Mouse (Mus musculus) CD4-positive, CD25-positive, alpha-beta regulatory T cell, adult 2 months (primary cell): ENCODE data around the gene Sectm1a.
"Not testable (repeated sequence)": the region's sequence is repeated elsewhere in the genome, so short reads cannot be mapped to it uniquely, and the experiment has no call there.

Experiments
- DNase-seq: peaks from one replicate; pipeline ENCODE4 v3.0.0-alpha.2; 2012; ENCODE audit warnings: low read depth, low spot score

The Sectm1a gene

DNA sequence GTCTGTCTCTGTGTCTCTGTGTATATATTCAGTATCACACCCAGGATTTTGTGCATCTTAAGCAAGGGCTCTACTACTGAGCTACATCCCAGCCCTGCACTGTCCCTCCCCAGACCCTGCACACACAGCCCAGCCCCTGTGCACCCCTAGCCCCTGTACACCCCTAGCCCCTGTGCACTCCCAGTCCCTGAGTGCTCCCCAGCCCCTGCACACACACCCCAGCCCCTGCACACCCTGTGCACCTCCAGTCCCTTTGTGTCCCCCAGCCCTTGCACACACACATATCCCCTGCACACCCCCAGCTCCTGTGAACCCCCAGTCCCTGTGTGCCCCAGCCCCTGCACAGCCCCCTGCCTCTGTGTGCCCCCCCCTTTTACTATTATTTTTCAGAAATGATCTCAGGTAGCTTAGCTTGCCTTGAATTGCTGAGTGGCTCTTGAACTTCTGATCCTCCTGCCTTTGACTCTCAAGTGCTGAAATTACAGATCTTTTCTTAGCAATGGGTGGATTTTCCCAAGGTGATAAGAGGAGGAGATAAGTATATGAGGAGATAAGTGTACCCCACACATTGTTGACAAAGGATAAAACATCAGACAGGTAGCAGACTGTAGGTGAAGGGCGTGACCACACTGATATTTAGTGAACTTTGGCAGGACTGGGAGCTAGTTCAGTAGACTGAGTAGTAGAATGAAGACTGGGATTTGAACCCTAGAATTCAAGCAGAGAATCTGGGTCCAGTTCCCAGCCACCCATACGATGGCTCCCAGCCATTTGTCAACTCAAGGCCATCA, 8.9 kb upstream of the Sectm1a start:
- no peak for DNase-seq

DNA sequence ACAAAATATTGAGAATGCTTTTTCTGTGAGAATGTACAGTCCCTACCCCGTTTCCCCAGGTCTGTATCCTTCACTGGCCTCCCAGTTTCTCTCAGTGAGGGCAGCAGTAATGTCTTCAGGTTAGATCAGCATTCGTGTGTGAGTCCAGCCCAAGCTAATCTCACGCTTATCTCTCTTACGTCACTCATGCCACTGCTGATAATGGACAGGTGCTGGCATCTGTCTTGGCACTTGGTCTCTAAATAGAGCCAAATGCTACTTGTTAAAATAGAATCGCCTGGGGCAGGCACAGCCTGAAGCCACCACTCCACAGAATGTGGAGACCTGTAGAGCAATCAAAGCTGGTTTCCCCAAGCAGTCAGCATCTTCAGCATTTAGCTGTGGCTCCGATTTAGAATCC, 8.0 kb upstream of the Sectm1a start:
- DNase-seq = no peak

DNA sequence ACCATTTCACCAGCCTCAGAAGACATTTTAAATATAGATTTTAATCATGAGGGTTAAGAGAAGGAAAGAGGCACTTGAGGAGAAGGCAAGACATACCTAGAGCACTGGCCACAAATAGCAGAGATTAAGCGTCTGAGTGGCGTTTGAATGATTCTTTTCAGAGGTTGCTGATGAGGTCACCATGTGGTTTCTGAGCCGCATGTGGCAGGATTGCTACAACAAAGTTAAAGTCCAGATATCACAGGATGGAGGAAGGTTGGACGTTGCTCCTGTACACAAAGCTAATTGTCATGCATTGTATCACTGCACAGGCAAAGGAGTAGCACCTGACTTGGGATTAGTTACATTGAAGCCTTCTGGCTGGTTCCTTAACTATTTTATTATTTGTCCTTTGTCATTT, 5.3 kb upstream of the Sectm1a start:
- DNase-seq = no peak

DNA sequence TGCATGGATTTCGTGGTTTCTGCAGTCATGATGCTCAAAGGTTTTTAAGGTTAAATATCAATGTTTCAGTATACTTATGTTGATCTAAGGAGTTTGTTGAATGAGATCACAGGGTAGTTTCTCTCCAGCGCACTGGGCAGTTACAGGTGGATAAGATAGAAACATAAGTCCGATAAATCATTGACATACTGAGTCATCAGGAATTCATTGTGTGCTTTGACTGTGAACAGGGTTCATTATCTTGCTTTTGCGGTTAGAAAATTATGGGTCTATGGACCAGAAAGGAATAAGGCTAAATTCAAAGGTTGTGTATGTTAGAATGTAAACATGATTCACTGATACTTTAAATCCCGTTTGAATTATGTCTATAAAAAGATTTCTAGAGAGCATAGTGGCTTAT, 4.2 kb upstream of the Sectm1a start:
- DNase-seq = no peak

DNA sequence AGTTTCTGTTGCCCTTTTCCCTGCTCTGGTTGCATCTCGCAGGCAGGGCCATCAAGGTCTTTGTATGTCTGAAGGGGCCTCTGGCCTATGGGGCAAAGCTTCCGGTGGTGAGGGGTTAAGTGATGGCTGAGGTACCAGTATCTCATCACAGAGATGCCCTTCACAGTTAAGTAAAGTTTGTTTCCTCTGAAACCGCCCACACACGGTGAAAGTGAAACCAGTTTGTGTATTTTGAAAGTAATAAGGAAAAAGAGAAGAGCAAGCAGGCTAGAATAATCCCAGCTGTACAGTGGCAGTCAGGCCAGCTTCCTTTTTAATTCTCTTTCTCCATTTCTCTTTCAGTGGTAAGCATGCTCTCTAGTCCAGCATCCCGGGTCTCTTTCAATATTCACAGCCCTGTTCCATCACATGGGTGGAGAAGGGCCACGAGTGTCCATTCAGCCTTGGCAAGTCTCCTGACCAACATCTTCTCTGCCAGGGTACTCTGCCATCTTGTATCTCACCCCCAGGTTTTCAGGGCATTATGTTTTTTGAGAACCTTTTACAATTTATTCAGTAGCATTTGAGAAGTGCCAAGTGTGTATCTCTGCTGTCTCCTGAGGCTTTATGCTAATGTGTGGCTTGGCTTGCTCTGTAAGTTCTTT, 2.0 kb upstream of the Sectm1a start:
- DNase-seq = peak; percentile 85

DNA sequence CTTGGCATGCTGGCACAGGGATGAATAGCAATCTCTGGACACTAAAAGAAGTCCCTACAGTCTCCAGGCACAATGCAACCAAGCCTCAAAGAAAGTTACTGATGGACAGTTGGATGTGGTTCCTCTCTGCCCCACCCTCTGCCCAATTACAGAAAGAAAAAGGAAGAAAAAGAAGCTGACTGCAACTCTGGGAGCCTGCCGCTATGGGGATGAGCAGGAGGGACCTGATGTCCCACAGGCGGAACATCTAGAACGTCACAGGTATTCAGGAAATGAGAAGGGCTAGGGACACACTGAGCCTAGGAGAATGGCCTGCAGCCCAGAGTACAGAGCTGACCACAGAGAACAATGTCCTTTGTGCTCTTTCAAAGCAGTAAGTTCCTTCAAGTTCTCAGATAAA, 1.2 kb upstream of the Sectm1a start:
- DNase-seq = no peak

DNA sequence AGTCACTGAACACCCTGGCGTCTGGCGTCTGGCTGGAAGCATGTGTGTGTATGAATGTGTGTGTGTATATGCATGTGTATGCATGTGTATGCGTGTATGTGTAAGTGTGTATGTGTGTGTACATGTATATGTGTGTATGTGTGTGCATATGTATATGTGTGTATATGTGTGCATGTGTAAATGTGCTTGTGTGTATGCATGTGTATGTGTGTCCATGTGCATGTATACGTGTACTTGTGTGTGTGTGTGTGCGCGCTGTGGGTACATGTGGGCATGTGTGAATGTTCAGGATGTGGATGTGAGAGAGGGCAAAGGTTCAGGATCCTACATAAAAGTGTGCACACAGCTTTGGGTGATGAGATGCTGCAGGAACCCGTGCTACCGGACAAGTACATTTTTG, 690 bp downstream of the Sectm1a start:
- no peak for DNase-seq

DNA sequence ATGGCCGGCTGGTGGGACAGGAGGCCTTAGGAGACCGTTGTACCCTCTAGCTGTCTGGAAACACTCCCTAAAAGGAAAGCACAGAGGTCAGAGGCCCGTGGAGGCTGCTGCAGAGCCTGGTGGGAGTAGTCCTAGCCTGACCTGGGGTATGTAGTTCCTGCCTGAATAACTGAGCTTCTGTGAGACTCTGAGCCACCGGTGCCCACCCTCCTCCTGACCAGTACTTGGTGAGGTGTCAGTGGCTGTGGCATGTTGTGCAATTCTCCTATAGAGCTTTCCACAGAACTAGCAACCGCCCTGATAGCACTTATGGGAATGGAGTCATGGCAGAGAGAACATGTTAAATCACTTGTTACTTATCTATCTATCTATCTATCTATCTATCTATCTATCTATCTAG, 5.4 kb downstream of the Sectm1a start:
- no peak for DNase-seq

DNA sequence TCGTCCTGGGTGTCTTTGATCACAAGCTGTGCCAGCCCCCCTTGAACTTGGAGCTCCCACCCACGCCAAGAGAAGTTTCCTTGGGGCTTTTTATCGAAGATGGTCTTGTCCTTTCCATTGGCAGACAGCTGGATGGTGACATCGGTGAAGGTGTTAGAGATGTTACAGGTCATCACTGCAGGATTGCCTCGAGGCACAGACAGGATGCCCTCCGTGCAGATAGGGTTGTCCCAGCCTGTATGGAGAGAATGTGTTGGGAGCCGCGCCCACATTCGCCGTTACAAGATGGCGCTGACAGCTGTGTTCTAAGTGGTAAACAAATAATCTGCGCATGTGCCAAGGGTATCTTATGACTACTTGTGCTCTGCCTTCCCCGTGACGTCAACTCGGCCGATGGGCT, 11.4 kb downstream of the Sectm1a start:
- not testable (repeated sequence) for DNase-seq

DNA sequence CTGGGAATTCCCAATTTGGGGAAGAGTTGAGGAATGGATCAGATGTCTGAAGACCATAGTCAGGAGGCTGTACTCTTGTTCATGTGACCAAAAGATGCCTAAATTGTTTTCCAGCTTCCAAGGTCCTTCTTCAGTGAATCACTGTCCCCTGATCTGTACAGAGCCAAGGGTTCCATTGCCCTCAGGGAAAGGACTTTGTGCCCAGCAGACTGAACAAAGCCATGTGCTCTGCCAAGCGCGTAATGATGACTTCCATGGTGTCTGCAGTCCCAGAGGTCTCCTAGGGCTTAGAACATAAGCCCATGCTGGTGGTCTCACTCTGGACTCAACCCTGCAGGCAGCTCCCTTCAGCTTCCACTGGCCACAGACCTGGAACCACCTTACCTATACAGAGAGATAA, 13.1 kb downstream of the Sectm1a start:
- no peak for DNase-seq

DNA sequence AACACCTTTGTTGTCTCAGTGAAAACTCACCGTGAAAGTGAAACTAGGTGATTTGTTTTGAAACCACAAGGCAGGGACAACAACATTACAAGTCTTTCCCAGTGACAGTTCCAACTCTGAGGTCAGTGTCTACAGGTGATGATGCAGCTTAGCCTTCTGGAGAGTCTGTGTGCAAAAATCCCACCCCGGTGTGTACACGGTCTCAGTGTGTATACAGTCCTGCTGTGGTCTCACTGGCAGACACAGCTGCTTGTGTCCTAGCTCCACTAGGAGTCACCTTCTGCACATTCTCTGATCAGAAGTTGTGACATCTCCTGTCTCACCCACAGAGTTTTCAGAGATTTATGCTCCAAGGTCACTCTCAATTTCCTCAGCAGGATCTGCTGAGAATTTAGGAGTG, 16.8 kb downstream of the Sectm1a start:
- DNase-seq = peak; percentile 64

DNA sequence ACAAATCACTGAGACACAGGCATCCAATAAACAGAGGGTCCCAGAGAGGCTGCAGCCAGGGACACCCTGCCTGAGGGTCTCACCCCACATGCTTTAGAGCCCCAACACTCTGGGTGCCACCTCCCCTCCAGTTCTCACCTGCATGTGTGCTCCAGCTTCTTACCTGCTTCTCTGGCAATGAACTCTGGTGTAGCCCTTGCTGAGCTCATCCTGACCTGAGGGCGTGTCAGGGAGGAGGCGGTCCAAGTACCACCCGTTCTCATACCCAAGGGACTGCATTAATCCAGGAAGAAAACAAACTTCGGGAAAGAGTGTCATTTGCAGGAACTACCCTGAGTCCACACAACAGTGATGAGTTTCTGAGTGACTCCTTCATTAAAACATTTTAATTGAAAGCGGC, 17.6 kb downstream of the Sectm1a start, which contains the start of gene Sectm1b:
Gene Sectm1b, minus strand, starts transcription at position 191 of the 400 bp plus-strand sequence.
- DNase-seq = no peak

DNA sequence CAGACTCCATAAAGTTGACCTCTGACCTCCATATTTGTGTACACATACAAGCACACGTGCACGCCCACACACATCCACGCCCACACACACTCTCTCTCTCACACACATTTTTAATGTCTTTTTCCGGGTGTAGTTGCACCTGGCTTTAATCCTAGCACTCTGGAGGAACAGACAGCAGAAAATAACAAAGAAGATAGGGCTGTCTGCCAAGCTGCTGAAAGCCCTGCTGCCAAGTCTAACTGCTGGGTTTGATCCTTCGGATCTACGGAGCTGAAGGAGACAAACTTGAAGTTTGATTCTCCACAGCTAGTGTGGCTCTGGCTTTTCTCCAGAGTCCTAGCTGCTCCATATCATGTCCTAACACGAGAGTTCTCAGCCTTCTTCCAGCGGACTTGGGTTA, 19.4 kb downstream of the Sectm1a start:
- DNase-seq = no peak

DNA sequence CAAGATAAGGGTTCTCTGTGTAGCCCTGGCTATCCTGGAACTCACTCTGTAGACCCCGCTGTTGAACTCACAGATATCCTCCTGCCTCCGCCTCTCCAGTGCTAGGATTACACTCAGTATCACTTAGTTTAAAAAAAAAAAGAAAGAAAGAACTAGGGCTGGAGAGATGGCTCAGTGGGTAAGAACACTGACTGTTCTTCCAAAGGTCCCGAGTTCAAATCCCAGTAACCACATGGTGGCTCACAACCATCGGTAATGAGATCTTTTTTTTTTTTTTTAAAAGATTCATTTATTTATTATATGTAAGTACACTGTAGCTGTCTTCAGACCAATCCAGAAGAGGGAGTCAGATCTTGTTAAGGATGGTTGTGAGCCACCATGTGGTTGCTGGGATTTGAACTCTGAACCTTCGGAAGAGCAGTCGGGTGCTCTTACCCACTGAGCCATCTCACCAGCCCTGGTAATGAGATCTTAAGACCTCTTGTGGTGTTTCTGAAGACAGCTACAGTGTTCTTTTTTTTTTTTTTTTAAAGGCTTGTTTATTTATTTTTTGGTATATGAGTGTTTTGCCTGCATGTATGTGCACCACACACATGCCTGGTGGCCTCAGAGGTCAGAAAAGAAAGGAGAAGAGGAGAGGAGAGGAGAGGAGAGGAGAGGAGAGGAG, 20.5 kb downstream of the Sectm1a start:
- DNase-seq = not testable (repeated sequence)

DNA sequence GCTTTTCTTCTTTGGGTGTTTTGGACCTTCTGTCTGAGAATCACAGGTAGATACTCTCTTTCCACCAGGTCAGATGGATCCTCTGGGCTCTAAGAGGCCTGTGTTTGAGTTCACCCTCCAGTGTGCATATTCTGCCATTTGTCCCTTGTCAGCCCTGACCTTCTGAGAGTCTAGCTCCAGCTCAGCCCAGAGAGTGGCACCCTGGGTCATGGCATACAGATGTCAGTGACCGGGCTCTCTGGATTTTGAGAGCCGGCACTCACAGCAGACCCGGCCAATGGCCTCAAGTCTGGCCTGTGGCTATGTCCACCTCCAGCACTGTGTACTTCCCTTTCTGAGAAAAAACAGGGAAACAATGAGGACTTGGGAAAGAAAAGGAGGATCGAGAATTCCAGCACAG, 21.5 kb downstream of the Sectm1a start:
- no peak for DNase-seq

DNA sequence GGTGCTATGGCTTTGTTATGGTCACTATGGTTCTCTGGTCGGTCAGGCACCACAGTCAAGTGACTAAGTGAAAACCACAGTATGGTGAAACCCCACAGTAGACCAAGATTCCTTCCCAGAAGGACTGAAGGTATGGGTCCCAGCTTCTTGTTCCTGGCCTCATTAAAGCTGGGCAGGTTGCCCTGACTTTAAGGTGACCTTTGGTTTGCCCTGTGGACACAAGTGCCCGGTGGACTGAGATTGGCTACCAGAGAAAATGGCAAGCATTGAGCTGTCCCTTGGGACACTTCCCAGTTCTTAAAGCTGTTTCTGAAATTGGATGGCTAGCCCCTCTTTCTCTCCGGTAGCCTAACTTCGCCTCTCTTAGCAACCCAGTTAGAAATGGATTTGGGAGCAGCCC, 22.1 kb downstream of the Sectm1a start:
- no peak for DNase-seq

DNA sequence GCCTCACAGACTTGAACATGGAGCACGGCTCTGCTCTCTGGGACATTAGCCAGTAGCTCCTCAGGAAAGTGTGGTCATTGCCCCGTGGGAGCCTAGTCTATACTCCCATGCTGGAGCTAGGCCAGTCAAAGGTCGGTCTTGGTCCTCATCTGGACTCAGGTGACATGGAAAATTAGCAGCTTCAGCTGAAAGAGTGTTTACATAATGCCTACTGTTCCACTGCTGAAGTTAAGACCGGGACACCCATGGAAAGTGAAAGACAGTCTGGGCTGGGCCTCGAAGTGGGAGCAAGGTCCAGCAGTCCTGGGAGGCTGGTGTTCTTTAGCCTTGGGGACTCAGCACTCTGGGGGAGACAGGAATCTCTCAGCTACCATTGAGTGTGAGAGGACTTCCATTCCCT, 22.9 kb downstream of the Sectm1a start:
- DNase-seq = no peak

DNA sequence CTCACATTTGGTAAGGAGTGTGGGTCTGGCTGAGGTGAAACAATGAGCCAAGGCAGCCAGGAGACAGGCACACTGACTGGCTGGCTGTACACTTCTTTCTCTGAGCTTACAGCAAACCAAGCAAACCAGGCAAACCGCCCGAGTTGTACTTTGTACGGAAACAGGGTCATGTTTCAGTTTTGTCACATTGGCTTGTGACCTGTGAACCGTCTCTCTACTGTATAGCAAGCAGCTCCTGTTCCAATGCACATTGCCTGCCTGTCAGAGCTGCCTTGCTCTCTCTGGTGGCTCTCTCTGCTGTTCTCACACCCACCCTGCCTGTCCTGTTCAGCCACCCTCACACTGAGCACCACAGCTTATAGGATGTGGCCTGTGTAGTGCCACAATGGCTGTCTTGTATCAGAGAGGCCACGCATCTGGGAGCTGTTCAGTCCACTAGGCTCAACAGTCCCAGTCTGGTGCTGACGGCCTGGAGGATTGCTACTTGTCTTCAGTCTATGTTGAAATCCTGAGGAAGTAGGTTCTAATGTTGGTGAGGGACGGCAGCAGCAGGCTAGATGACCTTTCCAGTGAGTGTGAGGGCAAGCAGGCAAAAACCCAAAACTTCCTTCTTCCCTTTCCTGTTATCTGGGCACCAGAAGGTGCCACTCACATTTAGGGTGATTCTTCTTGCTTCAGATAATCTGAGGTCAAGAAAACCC, 24.3 kb downstream of the Sectm1a start:
- no peak for DNase-seq

DNA sequence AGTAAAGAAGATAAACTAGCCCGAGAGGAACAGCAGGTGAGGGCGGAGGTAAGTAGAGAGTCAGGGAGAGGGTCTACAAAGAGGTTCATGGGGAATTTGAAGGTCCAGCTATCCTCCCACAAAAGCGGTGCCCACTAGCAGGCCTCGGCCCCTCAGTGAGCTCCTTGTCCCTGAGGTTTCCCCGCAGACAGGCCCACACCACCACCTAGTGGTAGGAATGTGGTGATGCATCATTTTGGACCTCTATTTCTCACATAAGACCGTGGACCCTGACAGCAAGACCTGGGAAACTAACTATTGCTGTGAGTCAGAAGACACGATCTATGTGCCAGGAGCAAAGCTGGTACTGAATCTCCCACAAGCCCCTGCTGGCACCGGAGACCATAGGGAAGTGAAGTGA, 27.5 kb downstream of the Sectm1a start:
- peak; percentile 86 for DNase-seq

DNA sequence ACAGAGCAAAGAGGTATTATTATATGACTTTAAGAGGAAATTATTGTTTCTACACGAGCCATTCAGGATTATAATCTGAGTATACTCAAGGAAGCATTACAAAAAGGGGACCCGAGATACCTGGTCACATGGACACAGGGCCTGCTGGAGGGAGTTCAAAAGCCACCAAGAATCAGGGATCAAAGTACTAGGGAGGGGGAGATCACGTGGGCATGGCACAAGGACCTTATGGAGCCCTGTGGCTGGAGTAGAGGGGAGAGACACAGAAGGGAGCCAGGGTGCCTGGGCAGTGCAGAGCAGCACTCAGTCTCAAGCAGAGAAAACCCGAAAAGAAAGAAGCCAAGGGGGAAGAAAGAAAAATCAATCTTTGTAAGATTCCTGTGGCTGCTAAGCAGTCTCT, 28.6 kb downstream of the Sectm1a start:
- no peak for DNase-seq

DNA sequence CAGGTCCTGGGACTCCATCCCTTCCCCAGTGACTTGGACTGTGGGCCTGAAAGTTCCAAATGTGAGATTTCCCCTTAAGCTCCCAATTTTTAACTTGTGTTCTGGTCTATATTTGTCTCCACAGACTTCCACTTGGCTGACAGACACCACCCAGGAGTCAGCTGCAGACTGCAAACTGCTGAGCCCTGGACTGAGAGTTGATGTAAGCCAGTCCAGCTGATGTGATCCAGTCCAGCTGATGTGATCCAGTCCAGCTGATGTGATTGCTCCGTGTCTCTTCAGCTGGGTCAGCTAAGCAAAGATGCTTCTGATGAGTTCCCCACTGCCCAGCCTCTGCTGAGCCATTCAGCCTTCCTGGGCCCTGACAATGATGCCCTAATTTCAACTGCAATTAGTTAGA, 29.2 kb downstream of the Sectm1a start:
- no peak for DNase-seq

DNA sequence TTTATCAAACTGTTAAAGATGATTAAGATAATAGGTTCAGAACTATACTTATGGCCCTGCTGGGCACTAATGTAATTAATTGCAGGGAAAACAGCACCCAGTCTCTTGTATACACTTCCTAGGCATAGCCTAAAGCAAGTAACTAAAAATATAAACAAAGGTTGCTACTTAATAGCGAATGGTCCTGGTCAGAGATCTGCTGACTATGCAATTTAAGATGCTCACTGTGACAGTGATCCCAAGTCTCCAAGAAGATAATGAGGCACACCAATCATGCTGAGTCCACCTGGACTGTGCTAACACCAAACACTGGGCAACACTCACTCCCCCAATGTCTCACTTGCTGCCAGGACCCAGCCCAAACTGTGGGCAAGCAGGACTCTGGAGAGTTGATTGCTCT, 31.2 kb downstream of the Sectm1a start:
- no peak for DNase-seq
